ENCODE assay signal across 12 mouse cellular contexts in genomic region chr5:112295162-112295561, GRCm38 (mm10). TPM values are rescaled to one million over a fixed set of nuclear protein-coding genes. Genes with fewer than 3 reads are reported as not detected.
A peak's percentile ranks its signal among the peaks of the same experiment; 100 is the strongest.
DNase-seq lines count a peak whose midpoint lies in the region; TF ChIP-seq lines count a peak whose summit lies in the region.
"Had no signal": no experiment of that assay in that cellular context is flagged by ENCODE, and none has a peak within 500 bp of the region (broad histone marks: within the 10 kb centered on the region; RNA-seq: fewer than 3 reads in every experiment).

No protein-coding gene starts in this region.

- no peaks in the 10 kb centered on the region for H3K27me3 ChIP-seq in liver, adult 2 months (ENCODE audit: control insufficient read depth, insufficient read depth, low read length)
- H3K27me3 ChIP-seq: CH12.LX had no signal

- DNase-seq in heart, adult 11 months: peak; percentile 85
- DNase-seq in heart, postnatal 36 days: no peak
- DNase-seq in 416B (ENCODE audit: low read depth): peak; percentile 83
- DNase-seq in NIH3T3 (ENCODE audit: low read depth): peak; percentile 60
- DNase-seq in liver, adult 2 months (ENCODE audit: extremely low read depth, low read depth, low spot score): no peak
- no peak for DNase-seq in left cerebral cortex, adult 18-20 months (ENCODE audit: low spot score in 2 of 2)
- no peak for DNase-seq in retina, embryonic 14.5 days (ENCODE audit: low spot score)
- no peak for DNase-seq in MN1 (ENCODE audit: low spot score)
- DNase-seq: heart, postnatal 4 days had no signal

- intact Hi-C loops in heart, postnatal 36 days (cut with DNase I): loop anchor here (2.0 kb wide), 1 partner anchor 16 kb away; no protein-coding TSS in a partner anchor

- H3K79me2 ChIP-seq in liver, adult 2 months (ENCODE audit: control insufficient read depth, insufficient read depth, low read length): peaks cover 59% of the 10 kb centered on the region

- H3K27ac ChIP-seq in liver, adult 2 months (replicated peaks; ENCODE audit: insufficient read depth, low read depth, low read length): peak overlapping the region; percentile 33

- no peak for TF ChIP-seq CTCF in liver, adult 2 months (IDR thresholded peaks at IDR 0.05; ENCODE audit: low read depth, low read length)

- H3K4me3 ChIP-seq in liver, adult 2 months (ENCODE audit: insufficient read depth, low read depth, low read length): no peak overlapping the region
- H3K4me3 ChIP-seq: erythroblast, embryonic 14.5 days had no signal

- WGBS in liver, adult 2 months: 70% methylated on average over 8 of the region's 8 CpGs

- peak overlapping the region; percentile 23 for H3K9ac ChIP-seq in liver, adult 2 months (ENCODE audit: low read depth, low read length)

- no peak for TF ChIP-seq POLR2A in liver, adult 2 months (IDR thresholded peaks at IDR 0.05; ENCODE audit: extremely low read depth, insufficient read depth, low read length)

- H3K36me3 ChIP-seq in liver, adult 2 months (ENCODE audit: control insufficient read depth, insufficient read depth, low read length): no peaks in the 10 kb centered on the region

- H3K4me1 ChIP-seq in liver, adult 2 months (ENCODE audit: control insufficient read depth, insufficient read depth, low read length): peaks cover 91% of the 10 kb centered on the region

RNA-seq across cellular contexts. Expression of gene Tpst2, which starts 18.7 kb away (rescaled TPM):
- 10 to 100 TPM; 39.1 to 42.0 TPM for total RNA-seq in heart, postnatal 36 days (2021)
- total RNA-seq in liver, adult 2 months (2014; rRNA removed): 27.7 and 38.9 TPM in 2 replicates
- 30.2 and 35.7 TPM in 2 replicates for polyA plus RNA-seq in liver, adult 2 months (2012; rRNA removed)
- 10 to 100 TPM; 29.6 to 39.3 TPM for total RNA-seq in left cerebral cortex, adult 18-20 months (2021)

RNA-seq across cellular contexts. Expression of gene Tfip11, which starts 31.0 kb away (rescaled TPM):
- total RNA-seq in heart, postnatal 36 days (2021): 10 to 100 TPM; 17.9 to 21.7 TPM
- total RNA-seq in liver, adult 2 months (2014; rRNA removed): 7.7 and 9.7 TPM in 2 replicates
- 18.6 and 19.1 TPM in 2 replicates for polyA plus RNA-seq in liver, adult 2 months (2012; rRNA removed)
- 10 to 100 TPM; 40.6 to 45.7 TPM for total RNA-seq in left cerebral cortex, adult 18-20 months (2021)

RNA-seq across cellular contexts. Expression of gene Crybb1, which starts 39.5 kb away (rescaled TPM):
- total RNA-seq in heart, postnatal 36 days (2021): 1 to 10 TPM in 1 of 2 experiments, under 1 TPM in 1; 0.80 to 3.4 TPM
- not detected in 2 replicates for total RNA-seq in liver, adult 2 months (2014; rRNA removed)
- not detected in 2 replicates for polyA plus RNA-seq in liver, adult 2 months (2012; rRNA removed)
- 1 to 10 TPM; 5.9 to 8.5 TPM for total RNA-seq in left cerebral cortex, adult 18-20 months (2021)
- total RNA-seq: CH12.LX; heart, postnatal 4 days had no signal
- polyA plus RNA-seq: erythroblast, embryonic 14.5 days; urinary bladder, adult 2 months had no signal

RNA-seq across cellular contexts. Expression of gene Cryba4, which starts 42.8 kb away (rescaled TPM):
- 1 to 10 TPM; 6.0 to 9.8 TPM for total RNA-seq in heart, postnatal 36 days (2021)
- 0.27 and 0.37 TPM in 2 replicates for total RNA-seq in liver, adult 2 months (2014; rRNA removed)
- polyA plus RNA-seq in liver, adult 2 months (2012; rRNA removed): 0.17 and 0.52 TPM in 2 replicates
- 1 to 10 TPM in 1 of 2 experiments, not detected in 1; 1.0 TPM for total RNA-seq in left cerebral cortex, adult 18-20 months (2021)
- total RNA-seq: CH12.LX had no signal
- polyA plus RNA-seq: erythroblast, embryonic 14.5 days had no signal

RNA-seq across cellular contexts. Expression of gene Srrd, which starts 47.7 kb away (rescaled TPM):
- 1 to 10 TPM; 6.5 to 7.0 TPM for total RNA-seq in heart, postnatal 36 days (2021)
- 12.3 and 19.3 TPM in 2 replicates for total RNA-seq in liver, adult 2 months (2014; rRNA removed)
- polyA plus RNA-seq in liver, adult 2 months (2012; rRNA removed): 26.3 and 30.0 TPM in 2 replicates
- total RNA-seq in left cerebral cortex, adult 18-20 months (2021): 10 to 100 TPM; 19.2 to 23.7 TPM

Comparison
In these comparisons a context has a peak if more than half of its experiments do, and no peak if none do; other contexts are left out.
1. DNase-seq: peak in heart, adult 11 months (single experiment), 416B (single experiment) and NIH3T3 (single experiment); none in heart, postnatal 36 days (0 of 2), liver, adult 2 months (single experiment), left cerebral cortex, adult 18-20 months (0 of 2), retina, embryonic 14.5 days (single experiment) and MN1 (single experiment).